ENCODE assay signal across 11 mouse cellular contexts in the genomic region with DNA sequence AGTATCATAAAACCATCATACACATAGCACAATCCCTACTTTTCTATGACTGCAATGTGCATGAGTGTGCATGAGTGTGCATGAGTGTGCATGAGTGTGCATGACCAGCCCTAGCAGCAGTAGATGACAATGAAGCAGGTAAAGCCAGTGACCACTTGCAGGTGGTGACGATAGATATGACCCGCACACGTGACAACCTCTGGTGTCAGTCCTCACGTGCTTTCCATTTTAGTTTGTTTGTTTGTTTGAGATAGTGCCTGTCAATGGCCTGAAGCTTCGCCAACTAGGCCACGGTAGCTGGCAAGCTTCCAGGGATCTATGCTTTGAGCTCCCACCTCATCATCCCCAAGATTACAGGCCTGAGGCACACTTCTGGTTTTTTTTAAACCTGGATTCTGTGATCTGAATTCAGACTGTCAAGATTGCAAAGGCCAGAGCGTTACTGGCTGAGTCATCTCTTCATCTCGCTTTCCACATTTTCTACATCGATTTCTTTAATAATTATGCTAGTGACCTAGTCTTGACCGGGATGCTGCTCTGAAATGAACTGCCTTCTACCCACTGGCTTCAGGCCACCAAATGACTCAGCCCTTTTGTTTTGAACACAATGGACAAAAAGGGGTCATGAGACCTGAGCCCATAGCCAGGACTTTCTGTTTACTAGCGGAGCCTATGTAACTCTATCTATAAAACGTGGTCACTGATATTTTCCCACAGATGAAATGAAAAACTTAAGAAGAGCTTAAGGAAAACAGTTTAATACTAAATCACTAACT.
A peak's percentile ranks its signal among the peaks of the same experiment; 100 is the strongest.
DNase-seq lines count a peak whose midpoint lies in the region; ATAC-seq and TF ChIP-seq lines count a peak whose summit lies in the region.
"Had no signal": no experiment of that assay in that cellular context is flagged by ENCODE, and none has a peak within 500 bp of the region (broad histone marks: within the 10 kb centered on the region; RNA-seq: fewer than 3 reads in every experiment).

No protein-coding gene starts in this region.

- H3K9ac ChIP-seq in heart, embryonic 15.5 days: no peak overlapping the region
- H3K9ac ChIP-seq: liver, embryonic 14.5 days had no signal

- 0 out of 2 replicates have a peak overlapping the region, but pooled peaks have one; percentile 5 for H3K4me2 ChIP-seq in heart, embryonic 15.5 days

- H3K36me3 ChIP-seq in heart, embryonic 15.5 days: no peaks in the 10 kb centered on the region

- TF ChIP-seq CTCF in brain, embryonic 14.5 days (IDR thresholded peaks at IDR 0.05; ENCODE audit: borderline replicate concordance, extremely low read depth, insufficient read depth, insufficient read length): no peak

- TF ChIP-seq POLR2A in brain, embryonic 14.5 days (IDR thresholded peaks at IDR 0.05; ENCODE audit: borderline replicate concordance, extremely low read depth, insufficient read depth, insufficient read length, poor library complexity, severe bottlenecking): no peak

- 30% methylated on average over 12 of the region's 12 CpGs for WGBS in heart, embryonic 15.5 days

- H3K9me3 ChIP-seq in heart, embryonic 15.5 days (replicated peaks): no peaks in the 10 kb centered on the region

- no peaks in the 10 kb centered on the region for H3K27me3 ChIP-seq in heart, embryonic 15.5 days

- ATAC-seq in cerebellum, adult (ENCODE audit: insufficient number of reproducible peaks, low FRiP score, low TSS enrichment): 0 out of 2 replicates have a peak, but pooled peaks have one; percentile 28
- ATAC-seq in heart, embryonic 15.5 days (replicated peaks; ENCODE audit: insufficient number of reproducible peaks, insufficient read depth, low FRiP score, low read depth): peak; percentile 47; the same call in 1 of the 2 replicates

- H3K4me1 ChIP-seq in heart, embryonic 15.5 days (replicated peaks): peaks cover 24% of the 10 kb centered on the region

- peak overlapping the region; percentile 27 for H3K27ac ChIP-seq in heart, embryonic 15.5 days
- H3K27ac ChIP-seq: kidney, postnatal 0 days; liver, embryonic 14.5 days had no signal

- H3K4me3 ChIP-seq in heart, embryonic 15.5 days: no peak overlapping the region

- no peak for DNase-seq in cerebellum, adult 11 months
- peak; percentile 41 to 70 for DNase-seq in layer of hippocampus, adult 8-10 months (ENCODE audit: low spot score in 2 of 2)
- DNase-seq in layer of hippocampus, postnatal 14 days (ENCODE audit: low spot score in 2 of 2): no peak
- peak; percentile 56 for DNase-seq in brain, embryonic 14.5 days (ENCODE audit: low read depth)
- DNase-seq in urinary bladder, postnatal 14 days (ENCODE audit: low spot score): no peak
- no peak for DNase-seq in kidney, adult 8-10 months
- DNase-seq: spleen, adult 18-20 months had no signal

Comparison
In these comparisons a context has a peak if more than half of its experiments do, and no peak if none do; other contexts are left out.
1. DNase-seq: peak in layer of hippocampus, adult 8-10 months (2 of 2) and brain, embryonic 14.5 days (single experiment); none in cerebellum, adult 11 months (single experiment), layer of hippocampus, postnatal 14 days (0 of 2), urinary bladder, postnatal 14 days (single experiment) and kidney, adult 8-10 months (0 of 2).